Mouse (Mus musculus): ENCODE results near the gene Ilk. TPM values are rescaled to one million over a fixed set of nuclear protein-coding genes. Genes with fewer than 3 reads are reported as not detected.
"Not testable (repeated sequence)": the region's sequence is repeated elsewhere in the genome, so short reads cannot be mapped to it uniquely, and the experiment has no call there.

The Ilk gene
- polyA plus RNA-seq, 1 experiment from 2014 or later, result 411 TPM

GRCm38 (mm10) chr7:105738948-105739347 lies 2.6 kb downstream of the Ilk start:
- H3K4me2 ChIP-seq, result peak overlapping the region; percentile 78
- H3K36me3 ChIP-seq (ENCODE audit: control insufficient read depth, insufficient read depth, low read length), result peaks cover 23% of the 10 kb centered on the region
- peak; percentile 73 for ATAC-seq (replicated peaks; ENCODE audit: insufficient number of reproducible peaks, low FRiP score, low TSS enrichment)
- H3K4me1 ChIP-seq (ENCODE audit: control insufficient read depth, insufficient read depth, low read length), result peaks cover 26% of the 10 kb centered on the region
- H3K9ac ChIP-seq (ENCODE audit: low read depth, low read length), result peak overlapping the region; percentile 61; the same call in 1 of the 2 replicates
- no peaks in the 10 kb centered on the region for H3K27me3 ChIP-seq (ENCODE audit: control insufficient read depth, insufficient read depth, low read length)
- WGBS (ENCODE audit: insufficient replicate concordance), result 7% methylated on average over 3 of the region's 3 CpGs
- no peaks in the 10 kb centered on the region for H3K9me3 ChIP-seq (replicated peaks; ENCODE audit: control insufficient read depth, low read length)
- peak overlapping the region; percentile 97 for H3K27ac ChIP-seq (ENCODE audit: low read depth, low read length)
- peak overlapping the region; percentile 71 for H3K4me3 ChIP-seq (ENCODE audit: low read depth, low read length)

- 93% methylated on average over 13 of the region's 13 CpGs for whole genome bisulfite sequencing (ENCODE audit: insufficient replicate concordance)
- peaks cover 19% of the 10 kb centered on the region for H3K36me3 ChIP-seq (ENCODE audit: control insufficient read depth, insufficient read depth, low read length)
- H3K4me3 ChIP-seq (ENCODE audit: low read depth, low read length), result no peak overlapping the region
- peaks cover 24% of the 10 kb centered on the region for H3K4me1 ChIP-seq (ENCODE audit: control insufficient read depth, insufficient read depth, low read length)
- no peak overlapping the region for H3K9ac ChIP-seq (ENCODE audit: low read depth, low read length)
- no peaks in the 10 kb centered on the region for H3K27me3 ChIP-seq (ENCODE audit: control insufficient read depth, insufficient read depth, low read length)
- H3K4me2 ChIP-seq, result no peak overlapping the region
- no peak for ATAC-seq (replicated peaks; ENCODE audit: insufficient number of reproducible peaks, low FRiP score, low TSS enrichment)
- H3K9me3 ChIP-seq (replicated peaks; ENCODE audit: control insufficient read depth, low read length), result no peaks in the 10 kb centered on the region
- H3K27ac ChIP-seq (ENCODE audit: low read depth, low read length), result no peak overlapping the region
Measured at GRCm38 (mm10) chr7:105740089-105740795, 3.9 kb downstream of the Ilk start.

- Histone ChIP-seq H3K9me3 (replicated peaks; ENCODE audit: control insufficient read depth, low read length) (no peaks in the 10 kb centered on the region), H3K4me1 (ENCODE audit: control insufficient read depth, insufficient read depth, low read length) (peaks cover 22% of the 10 kb centered on the region), H3K27me3 (ENCODE audit: control insufficient read depth, insufficient read depth, low read length) (no peaks in the 10 kb centered on the region), H3K9ac (ENCODE audit: low read depth, low read length) (no peak overlapping the region), H3K4me2 (no peak overlapping the region), H3K4me3 (ENCODE audit: low read depth, low read length) (no peak overlapping the region), H3K36me3 (ENCODE audit: control insufficient read depth, insufficient read depth, low read length) (peaks cover 19% of the 10 kb centered on the region), H3K27ac (ENCODE audit: low read depth, low read length) (no peak overlapping the region)
- ATAC-seq (replicated peaks; ENCODE audit: insufficient number of reproducible peaks, low FRiP score, low TSS enrichment), result no peak
- WGBS (ENCODE audit: insufficient replicate concordance), result 87% methylated on average over 6 of the region's 6 CpGs
Measured at GRCm38 (mm10) chr7:105740851-105741250, 4.5 kb downstream of the Ilk start.

- no peak for ATAC-seq (replicated peaks; ENCODE audit: insufficient number of reproducible peaks, low FRiP score, low TSS enrichment)
Measured at GRCm38 (mm10) chr7:105741978-105742377, 5.6 kb downstream of the Ilk start.

GRCm38 (mm10) chr7:105742539-105743215 lies 6.3 kb downstream of the Ilk start:
- 83% methylated on average over 7 of the region's 7 CpGs for WGBS (ENCODE audit: insufficient replicate concordance)
- H3K4me3 ChIP-seq (ENCODE audit: low read depth, low read length); H3K9ac ChIP-seq (ENCODE audit: low read depth, low read length); H3K27ac ChIP-seq (ENCODE audit: low read depth, low read length); H3K9me3 ChIP-seq (replicated peaks; ENCODE audit: control insufficient read depth, low read length); H3K27me3 ChIP-seq (ENCODE audit: control insufficient read depth, insufficient read depth, low read length); ATAC-seq (replicated peaks; ENCODE audit: insufficient number of reproducible peaks, low FRiP score, low TSS enrichment): not testable (repeated sequence)
- Histone ChIP-seq H3K4me2 (peak overlapping the region; percentile 85), H3K4me1 (ENCODE audit: control insufficient read depth, insufficient read depth, low read length) (peaks cover 21% of the 10 kb centered on the region), H3K36me3 (ENCODE audit: control insufficient read depth, insufficient read depth, low read length) (peaks cover 19% of the 10 kb centered on the region)

More at GRCm38 (mm10) chr7:105741978-105742377, 5.6 kb downstream of the Ilk start:
- no peak overlapping the region for H3K4me3 ChIP-seq (ENCODE audit: low read depth, low read length)
- no peaks in the 10 kb centered on the region for H3K27me3 ChIP-seq (ENCODE audit: control insufficient read depth, insufficient read depth, low read length)
- no peak overlapping the region for H3K27ac ChIP-seq (ENCODE audit: low read depth, low read length)
- WGBS (ENCODE audit: insufficient replicate concordance), result 87% methylated on average over 9 of the region's 9 CpGs
- peaks cover 19% of the 10 kb centered on the region for H3K36me3 ChIP-seq (ENCODE audit: control insufficient read depth, insufficient read depth, low read length)
- H3K9ac ChIP-seq (ENCODE audit: low read depth, low read length), result no peak overlapping the region
- no peak overlapping the region for H3K4me2 ChIP-seq
- no peaks in the 10 kb centered on the region for H3K9me3 ChIP-seq (replicated peaks; ENCODE audit: control insufficient read depth, low read length)
- H3K4me1 ChIP-seq (ENCODE audit: control insufficient read depth, insufficient read depth, low read length), result peaks cover 22% of the 10 kb centered on the region

GRCm38 (mm10) chr7:105743246-105743925 lies 7.0 kb downstream of the Ilk start:
- 33% methylated on average over 20 of the region's 20 CpGs for WGBS (ENCODE audit: insufficient replicate concordance)
- peaks cover 19% of the 10 kb centered on the region for H3K36me3 ChIP-seq (ENCODE audit: control insufficient read depth, insufficient read depth, low read length)
- H3K9me3 ChIP-seq (replicated peaks; ENCODE audit: control insufficient read depth, low read length); H3K27me3 ChIP-seq (ENCODE audit: control insufficient read depth, insufficient read depth, low read length); ATAC-seq (replicated peaks; ENCODE audit: insufficient number of reproducible peaks, low FRiP score, low TSS enrichment): not testable (repeated sequence)
- H3K4me2 ChIP-seq, result peak overlapping the region; percentile 85
- H3K9ac ChIP-seq (ENCODE audit: low read depth, low read length), result peak overlapping the region; percentile 90
- peaks cover 16% of the 10 kb centered on the region for H3K4me1 ChIP-seq (ENCODE audit: control insufficient read depth, insufficient read depth, low read length)
- peak overlapping the region; percentile 88 for H3K4me3 ChIP-seq (ENCODE audit: low read depth, low read length)
- H3K27ac ChIP-seq (ENCODE audit: low read depth, low read length), result peak overlapping the region; percentile 89

- peak within 1 kb of the TSS; percentile 85 for H3K4me2 ChIP-seq
- no peaks in the 10 kb centered on the region for H3K27me3 ChIP-seq (ENCODE audit: control insufficient read depth, insufficient read depth, low read length)
- H3K4me1 ChIP-seq (ENCODE audit: control insufficient read depth, insufficient read depth, low read length), result peaks cover 10% of the 10 kb centered on the region
- H3K27ac ChIP-seq (ENCODE audit: low read depth, low read length), result peak within 1 kb of the TSS; percentile 89
- H3K4me3 ChIP-seq (ENCODE audit: low read depth, low read length), result peak within 1 kb of the TSS; percentile 88
- WGBS (ENCODE audit: insufficient replicate concordance), result under 1% methylated on average over 53 of the region's 67 CpGs
- peak; percentile 97 for ATAC-seq (replicated peaks; ENCODE audit: insufficient number of reproducible peaks, low FRiP score, low TSS enrichment)
- peak within 1 kb of the TSS; percentile 90 for H3K9ac ChIP-seq (ENCODE audit: low read depth, low read length)
- no peaks in the 10 kb centered on the region for H3K9me3 ChIP-seq (replicated peaks; ENCODE audit: control insufficient read depth, low read length)
- H3K36me3 ChIP-seq (ENCODE audit: control insufficient read depth, insufficient read depth, low read length), result peaks cover 19% of the 10 kb centered on the region
Measured at GRCm38 (mm10) chr7:105743926-105744590, 7.7 kb downstream of the Ilk start, which contains the start of gene Taf10. Gene Taf10 (minus strand): TSS chr7:105744361.

GRCm38 (mm10) chr7:105747776-105748175 lies 11.4 kb downstream of the Ilk start:
- peaks cover 8% of the 10 kb centered on the region for H3K4me1 ChIP-seq (ENCODE audit: control insufficient read depth, insufficient read depth, low read length)
- no peak for ATAC-seq (replicated peaks; ENCODE audit: insufficient number of reproducible peaks, low FRiP score, low TSS enrichment)
- H3K27me3 ChIP-seq (ENCODE audit: control insufficient read depth, insufficient read depth, low read length), result no peaks in the 10 kb centered on the region
- no peak overlapping the region for H3K9ac ChIP-seq (ENCODE audit: low read depth, low read length)
- no peak overlapping the region for H3K4me3 ChIP-seq (ENCODE audit: low read depth, low read length)
- H3K4me2 ChIP-seq, result no peak overlapping the region
- WGBS (ENCODE audit: insufficient replicate concordance), result 86% methylated on average over 2 of the region's 2 CpGs
- no peak overlapping the region for H3K27ac ChIP-seq (ENCODE audit: low read depth, low read length)
- no peaks in the 10 kb centered on the region for H3K36me3 ChIP-seq (ENCODE audit: control insufficient read depth, insufficient read depth, low read length)
- no peaks in the 10 kb centered on the region for H3K9me3 ChIP-seq (replicated peaks; ENCODE audit: control insufficient read depth, low read length)
